Mouse (Mus musculus): Measurements from ENCODE around the gene Alkbh7. TPM values are rescaled to one million over a fixed set of nuclear protein-coding genes. Genes with fewer than 3 reads are reported as not detected.
A peak's percentile ranks its signal among the peaks of the same experiment; 100 is the strongest.

Gene Alkbh7
- polyA plus RNA-seq (2015; fragmentation: Nextera tagmentation; extraction: Ambion mirVana) = 35.0 and 35.6 TPM in 2 replicates

GRCm38 (mm10) chr17:56997029-56997667, at the start of gene Alkbh7:
Gene Alkbh7, plus strand, starts transcription at chr17:56997339.
- DNase-seq (ENCODE audit: low spot score) = peak; percentile 98

DNA sequence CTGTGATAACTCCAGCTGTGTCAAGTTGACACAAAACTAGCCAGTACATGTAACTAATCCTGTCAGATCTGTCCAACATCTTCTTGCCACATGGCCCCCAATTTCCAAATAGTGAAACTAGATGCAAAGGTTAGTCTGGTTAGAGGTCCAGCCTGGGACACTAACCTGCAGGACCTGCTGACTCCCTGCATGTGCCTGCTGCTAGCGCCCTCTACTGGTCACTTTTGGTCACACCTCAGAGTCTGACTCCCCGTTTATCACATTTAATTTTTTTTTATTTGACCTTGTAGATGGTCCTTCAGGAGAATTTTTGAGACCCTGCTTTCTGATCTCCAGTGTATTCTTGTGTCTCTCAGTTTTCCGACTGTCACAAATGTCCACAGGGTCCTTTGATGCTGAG, 46.2 kb upstream of the Alkbh7 start:
- peak; percentile 71 for DNase-seq (ENCODE audit: low spot score)

- no peak for DNase-seq (ENCODE audit: low spot score)
These were observed 44.5 kb upstream of the Alkbh7 start for GRCm38 (mm10) chr17:56952639-56953038.

DNA sequence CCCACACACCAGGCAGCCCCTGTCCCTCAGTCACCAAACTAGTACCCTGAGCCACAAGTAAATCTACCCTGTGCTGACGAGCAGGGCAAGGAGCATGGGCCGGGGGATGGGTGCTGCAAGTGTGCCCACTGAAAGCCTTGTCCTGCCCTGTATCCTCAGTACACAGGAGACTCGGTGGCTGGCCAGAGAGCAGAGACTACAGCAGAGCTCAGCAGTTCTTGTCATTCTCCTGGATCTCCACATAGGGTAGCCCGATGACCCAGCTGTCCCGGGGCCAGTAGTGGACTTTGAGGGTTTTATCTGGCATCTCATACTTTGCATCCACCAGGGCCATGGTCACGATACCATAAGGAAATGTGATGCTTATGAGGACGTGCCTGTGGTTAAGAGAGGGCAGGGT, 42.3 kb upstream of the Alkbh7 start:
- no peak for DNase-seq (ENCODE audit: low spot score)

DNA sequence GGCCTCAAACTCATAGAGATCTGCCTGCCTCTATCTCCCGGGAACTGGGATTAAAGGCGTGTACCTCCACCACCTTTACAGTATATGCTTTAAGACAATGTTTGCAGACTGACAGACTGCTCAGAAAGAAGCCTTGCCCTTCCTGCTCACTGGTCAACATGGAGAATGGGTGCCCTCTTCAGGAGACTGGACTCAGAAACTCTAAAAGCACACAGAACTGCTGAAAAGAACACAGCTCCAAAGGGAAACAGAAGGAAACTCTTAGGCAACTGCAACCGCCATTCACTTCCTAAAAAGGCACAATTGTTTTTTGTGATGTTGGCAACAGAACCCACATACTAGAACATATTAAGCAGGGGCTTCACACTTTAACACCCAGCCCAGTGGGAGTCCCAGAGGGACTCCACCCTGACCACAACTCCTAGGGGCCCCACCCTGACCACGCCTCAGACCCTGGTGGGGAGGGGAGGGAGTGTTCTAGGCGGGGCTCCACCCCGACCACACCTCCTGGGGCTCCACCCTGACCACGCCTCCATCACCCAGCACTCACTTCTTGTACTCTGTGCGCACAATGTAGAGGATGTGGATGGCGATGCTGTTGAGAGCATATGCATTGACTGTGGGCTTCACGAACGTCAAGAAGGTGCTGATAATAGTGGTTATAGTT, 39.2 kb upstream of the Alkbh7 start:
- DNase-seq (ENCODE audit: low spot score) = peak; percentile 48

DNA sequence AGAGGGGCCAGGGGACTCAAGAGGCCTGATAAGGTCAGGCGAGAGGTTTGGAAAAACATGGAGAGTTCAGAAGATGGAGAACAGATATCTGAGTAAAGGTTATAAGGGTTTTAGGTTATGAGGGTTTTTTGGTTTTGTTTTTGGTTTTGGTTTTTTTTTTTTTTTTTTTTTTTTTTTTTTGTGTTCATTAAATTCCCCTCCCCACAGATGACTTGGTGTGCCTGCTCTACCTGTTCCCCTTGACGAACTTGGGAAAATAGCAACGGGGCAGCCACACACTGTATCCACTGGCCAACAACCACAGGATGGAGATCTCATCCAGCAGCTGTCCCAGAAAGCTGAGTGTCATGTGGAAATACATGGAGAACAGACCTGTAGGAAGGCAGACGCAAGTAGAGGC, 38.5 kb upstream of the Alkbh7 start:
- DNase-seq (ENCODE audit: low spot score) = no peak

GRCm38 (mm10) chr17:56961880-56962279, 35.3 kb upstream of the Alkbh7 start:
- no peak for DNase-seq (ENCODE audit: low spot score)

GRCm38 (mm10) chr17:56962642-56963405, 34.3 kb upstream of the Alkbh7 start:
- no peak for DNase-seq (ENCODE audit: low spot score)

DNA sequence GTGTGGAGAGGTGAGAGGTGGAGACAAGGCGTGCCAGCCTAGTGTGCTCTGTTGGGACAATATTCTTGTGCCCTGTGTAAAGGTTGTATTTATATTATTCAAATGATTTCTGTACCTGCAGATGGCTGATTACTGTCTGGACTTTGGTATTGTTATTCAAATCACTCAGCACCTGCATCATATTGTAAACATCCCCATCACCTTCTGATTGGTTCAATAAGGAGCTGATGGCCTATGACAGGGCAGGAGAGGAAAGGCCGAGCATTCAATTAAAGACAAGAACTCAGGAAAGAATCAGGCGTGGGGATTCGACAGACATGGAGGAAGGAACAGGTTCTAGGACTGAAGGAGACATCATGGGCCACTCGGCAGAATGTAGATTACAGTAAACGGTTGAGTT, 33.5 kb upstream of the Alkbh7 start:
- no peak for DNase-seq (ENCODE audit: low spot score)

- DNase-seq (ENCODE audit: low spot score) = no peak
These were observed 27.8 kb upstream of the Alkbh7 start for GRCm38 (mm10) chr17:56969321-56969720.

GRCm38 (mm10) chr17:56970081-56970480, 27.1 kb upstream of the Alkbh7 start:
- no peak for DNase-seq (ENCODE audit: low spot score)

GRCm38 (mm10) chr17:56973956-56974707, 23.0 kb upstream of the Alkbh7 start:
- DNase-seq (ENCODE audit: low spot score) = no peak

DNA sequence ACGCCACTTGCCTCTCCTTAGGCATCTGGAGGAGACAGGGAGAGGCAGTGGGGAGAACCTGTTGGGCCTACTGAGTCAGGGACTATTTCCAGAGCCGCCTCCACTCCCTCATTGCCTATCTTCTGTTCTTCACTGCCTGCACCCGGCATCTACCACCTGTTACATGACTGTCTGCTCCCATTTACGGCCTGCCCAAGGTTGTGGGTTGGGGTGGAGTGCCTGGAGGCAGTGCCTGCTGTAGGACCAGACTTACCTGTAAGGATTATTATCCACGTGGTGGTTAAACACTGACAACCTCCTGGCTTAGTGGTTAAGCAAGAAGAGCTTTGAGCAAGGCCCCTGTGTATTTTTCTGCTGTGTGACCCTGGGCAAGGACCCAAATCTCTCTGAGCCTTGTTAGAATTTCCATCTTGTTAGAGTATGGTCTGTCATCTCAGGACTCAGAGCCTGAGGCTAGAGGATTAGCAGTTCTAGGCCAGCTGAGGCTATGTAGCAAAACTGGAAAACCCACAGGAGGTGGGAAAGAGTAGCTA, 22.4 kb upstream of the Alkbh7 start:
- DNase-seq (ENCODE audit: low spot score) = no peak

DNA sequence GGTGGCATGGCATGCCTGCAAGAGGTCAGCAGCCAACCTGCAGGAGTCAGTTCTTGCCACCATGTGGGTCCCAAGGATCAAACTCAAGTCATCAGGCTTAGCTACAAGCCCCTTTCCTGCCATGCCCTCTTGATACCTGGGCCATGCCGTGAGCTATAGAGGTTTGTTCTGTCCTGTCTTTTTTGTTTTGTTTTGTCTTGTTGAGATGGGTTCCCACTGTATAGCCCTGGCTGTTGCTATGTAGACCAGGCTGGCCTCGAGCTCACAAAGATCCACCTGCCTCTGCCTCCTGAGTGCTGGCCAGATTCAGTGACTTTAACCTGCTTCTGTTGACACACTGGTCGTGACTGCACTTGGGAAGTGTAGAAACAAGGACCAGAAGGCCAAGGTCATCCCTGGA, 21.7 kb upstream of the Alkbh7 start:
- no peak for DNase-seq (ENCODE audit: low spot score)

DNA sequence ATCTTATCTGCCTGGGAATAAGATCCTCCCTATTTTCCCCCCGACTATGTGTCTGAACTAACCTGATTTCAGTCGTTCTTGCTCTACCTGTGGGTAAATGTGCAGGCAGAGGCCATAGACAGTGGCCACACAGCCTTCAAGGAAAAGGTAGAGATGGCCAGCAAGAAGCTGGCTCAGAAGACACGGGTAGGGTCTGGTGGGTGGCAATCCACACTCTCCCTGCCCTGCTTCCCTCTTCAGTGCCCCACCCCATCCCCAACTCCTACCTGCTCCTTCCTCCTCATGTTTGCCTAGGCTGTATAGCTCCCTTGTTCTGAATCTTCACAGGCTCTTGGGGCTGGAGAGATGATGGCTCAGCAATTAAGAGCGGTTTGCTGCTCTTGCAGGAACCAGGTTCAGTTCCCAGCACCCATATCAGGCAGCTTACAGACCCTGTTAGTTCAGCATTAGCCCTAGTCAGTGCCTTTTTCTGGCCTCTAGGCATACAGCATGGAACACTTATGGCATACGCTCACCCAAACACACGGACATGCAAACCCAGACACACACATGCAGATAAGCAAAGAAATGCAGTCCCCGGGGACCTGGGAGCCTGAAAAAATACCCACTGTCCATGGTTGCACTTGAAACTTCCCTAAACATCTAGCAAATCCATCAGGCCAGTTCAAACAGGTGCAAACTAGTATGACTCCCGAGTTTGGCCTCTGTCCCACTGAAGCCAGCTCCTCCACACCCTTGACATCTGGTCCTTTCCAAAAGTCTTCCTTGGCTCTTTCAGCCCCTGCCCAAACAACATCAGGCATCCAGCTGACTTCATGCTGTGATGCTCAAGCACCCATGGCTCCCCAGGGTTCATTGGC, 20.4 kb upstream of the Alkbh7 start:
- no peak for DNase-seq (ENCODE audit: low spot score)

- DNase-seq (ENCODE audit: low spot score) = no peak
These were observed 17.6 kb upstream of the Alkbh7 start for GRCm38 (mm10) chr17:56979524-56979923.

- no peak for DNase-seq (ENCODE audit: low spot score)
These were observed 16.1 kb upstream of the Alkbh7 start for GRCm38 (mm10) chr17:56981049-56981448.

DNA sequence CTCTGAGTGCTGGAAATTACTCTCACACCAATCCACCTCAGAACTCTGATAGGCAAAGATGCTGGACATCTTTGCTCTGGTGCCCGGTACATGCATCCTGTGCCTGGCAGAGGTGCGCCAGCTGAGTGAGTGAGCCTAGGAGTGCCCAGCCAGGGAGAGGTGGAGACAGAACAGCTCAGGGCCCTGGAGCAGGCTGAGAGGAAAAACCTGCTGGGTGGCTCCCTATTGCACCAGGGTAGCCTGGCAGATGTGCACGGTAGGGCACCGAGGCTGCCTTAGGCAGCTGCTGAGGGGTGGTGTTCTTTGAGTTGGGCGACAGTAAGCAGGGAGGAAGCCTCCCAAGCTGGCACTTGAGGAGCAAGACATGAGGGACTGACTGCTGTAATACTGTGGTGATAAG, 15.1 kb upstream of the Alkbh7 start, which contains the start of gene Acer1:
Gene Acer1, minus strand, starts transcription at position 114 of the 400 bp plus-strand sequence.
- no peak for DNase-seq (ENCODE audit: low spot score)

GRCm38 (mm10) chr17:56984886-56985285, 12.3 kb upstream of the Alkbh7 start:
- no peak for DNase-seq (ENCODE audit: low spot score)

- DNase-seq (ENCODE audit: low spot score) = no peak
These were observed 11.5 kb upstream of the Alkbh7 start for GRCm38 (mm10) chr17:56985656-56986055.

All from thymus, postnatal 0 days (tissue).